Mouse (Mus musculus): ENCODE measurements around the gene Snx4.
A peak's percentile ranks its signal among the peaks of the same experiment; 100 is the strongest.
"Not testable (repeated sequence)": the region's sequence is repeated elsewhere in the genome, so short reads cannot be mapped to it uniquely, and the experiment has no call there.

Snx4 gene

DNA sequence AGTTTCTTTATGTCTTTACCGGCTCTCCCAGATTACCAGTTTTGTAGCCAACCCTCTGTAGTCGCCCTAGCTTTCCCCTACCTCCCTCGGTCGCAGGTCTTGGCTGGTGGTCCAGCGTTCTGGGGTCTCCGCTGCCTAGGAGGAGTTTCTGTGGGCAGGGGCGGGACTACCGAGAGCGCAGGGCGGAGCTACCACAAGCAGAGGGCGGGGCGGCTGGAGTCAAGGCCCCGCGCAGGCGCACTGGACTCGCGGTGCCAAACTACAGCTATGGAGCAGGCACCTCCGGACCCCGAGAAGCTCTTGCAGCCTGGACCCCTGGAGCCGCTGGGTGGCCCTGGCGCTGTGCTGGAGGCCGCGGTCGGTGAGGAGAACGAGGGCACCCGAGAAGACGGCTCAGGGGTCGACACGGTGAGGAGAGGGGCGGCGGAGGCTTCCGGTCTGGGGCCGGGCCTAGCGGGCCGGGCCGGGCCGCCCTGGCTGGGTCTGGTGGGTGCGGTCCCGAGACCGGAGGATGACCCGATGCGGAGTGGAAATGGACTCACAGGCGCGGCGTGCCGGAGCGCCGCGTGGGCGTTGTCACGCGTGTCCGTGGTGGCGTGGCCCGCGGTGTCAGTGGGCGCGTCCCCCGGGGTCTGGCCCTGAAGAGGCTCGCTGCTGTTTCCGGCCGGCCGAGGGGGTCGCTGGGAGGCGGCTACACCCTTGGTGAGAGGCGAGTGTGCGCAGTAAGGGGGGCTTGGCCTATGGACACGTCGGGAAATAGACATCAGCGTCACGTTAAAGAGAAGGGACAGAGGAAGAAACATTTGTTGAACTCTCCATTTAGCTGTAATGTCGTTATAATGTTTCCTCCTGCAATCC lies at the start of gene Snx4:
TSS of gene Snx4 (plus strand) at position 249 of the 858 bp plus-strand sequence.
- peak; percentile 86 for DNase-seq (ENCODE audit: low spot score)

DNA sequence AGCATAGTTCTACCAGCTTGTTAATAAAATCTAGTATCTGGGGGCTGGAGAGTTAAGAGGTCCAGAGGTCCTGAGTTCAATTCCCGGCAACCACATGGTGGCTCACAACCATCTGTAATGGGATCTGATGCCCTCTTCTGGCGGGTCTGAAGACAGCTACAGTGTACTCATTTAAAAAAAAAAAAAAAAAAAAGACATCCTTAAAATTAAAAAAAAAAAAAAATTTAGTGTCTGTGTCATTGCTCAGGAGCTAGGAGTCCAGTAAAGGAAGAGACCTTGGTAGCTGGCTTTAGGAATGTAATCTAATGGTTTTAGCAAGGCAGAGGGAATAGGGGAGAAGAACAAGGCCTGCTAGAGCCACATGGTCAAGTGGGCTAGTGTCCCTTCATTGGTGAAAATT lies 40.4 kb upstream of the Snx4 start:
- no peak for DNase-seq (ENCODE audit: low spot score)

DNA sequence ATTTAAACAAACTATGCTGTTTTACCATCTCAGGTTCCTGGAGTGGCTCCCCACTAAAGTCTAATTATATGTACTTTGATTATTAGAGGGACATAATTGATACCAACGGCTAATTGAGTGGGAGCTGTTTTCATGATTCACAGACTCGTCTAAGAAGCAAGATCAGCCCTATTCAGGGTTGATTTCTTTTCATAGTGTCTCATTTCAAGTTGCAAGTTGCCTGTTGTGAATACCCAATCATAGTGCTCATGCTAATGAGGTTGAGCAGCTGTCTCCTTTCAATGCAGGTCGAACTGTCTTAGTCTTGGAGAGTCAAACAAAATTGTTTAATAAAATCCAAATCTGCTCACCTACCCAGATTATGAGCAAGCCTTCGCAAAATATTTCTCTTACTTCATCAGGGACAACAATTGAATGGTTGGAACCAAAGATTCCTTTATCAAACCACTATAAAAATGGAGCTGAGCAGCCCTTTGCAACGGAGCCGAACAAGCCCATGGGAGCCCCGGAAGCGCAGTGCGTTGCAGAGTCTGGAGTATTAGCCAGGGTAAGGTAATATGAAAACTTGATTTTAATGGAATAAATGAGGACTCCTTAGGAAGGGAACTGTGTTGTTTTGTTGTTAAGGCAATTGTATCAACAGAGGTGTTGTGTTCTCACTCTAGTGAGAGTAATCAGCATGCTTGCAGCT lies 34.8 kb upstream of the Snx4 start:
- no peak for DNase-seq (ENCODE audit: low spot score)

DNA sequence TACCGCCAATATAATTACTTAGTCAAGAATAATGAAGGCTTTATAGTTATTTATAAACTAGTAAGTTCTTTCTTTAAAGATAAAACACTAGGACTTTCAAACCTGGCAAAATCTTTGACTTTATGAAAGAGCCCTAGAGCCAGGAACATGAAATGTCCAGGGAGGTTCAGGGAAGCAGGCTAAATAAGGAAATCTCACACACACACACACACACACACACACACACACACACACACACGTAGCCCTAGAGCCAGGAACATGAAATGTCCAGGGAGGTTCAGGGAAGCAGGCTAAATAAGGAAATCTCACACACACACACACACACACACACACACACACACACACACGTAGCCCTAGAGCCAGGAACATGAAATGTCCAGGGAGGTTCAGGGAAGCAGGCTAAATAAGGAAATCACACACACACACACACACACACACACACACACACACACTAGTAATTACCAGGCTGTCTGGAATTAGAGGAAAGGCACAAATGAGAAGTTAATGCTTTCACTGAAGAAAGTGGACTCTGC lies 33.6 kb upstream of the Snx4 start:
- DNase-seq (ENCODE audit: low spot score), result not testable (repeated sequence)

DNA sequence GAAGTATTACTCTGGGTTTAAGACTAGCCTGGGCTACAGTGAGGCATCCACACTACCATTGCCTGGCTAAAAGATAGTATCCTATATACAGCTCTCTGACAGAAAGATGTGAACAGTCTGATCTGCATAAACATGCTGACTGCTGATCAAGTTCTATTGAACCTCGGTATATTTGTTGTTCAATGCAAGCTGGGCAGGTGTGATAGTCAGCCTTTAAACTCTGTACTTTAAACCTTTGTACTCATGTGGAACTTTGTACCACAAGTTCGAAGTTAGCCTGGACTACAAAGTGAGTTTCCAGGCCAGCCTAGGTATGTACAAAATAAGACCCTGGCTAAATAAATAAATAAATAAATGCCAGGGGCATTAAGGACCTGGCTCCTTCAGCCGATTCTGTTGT lies 28.8 kb upstream of the Snx4 start:
- no peak for DNase-seq (ENCODE audit: low spot score)

DNA sequence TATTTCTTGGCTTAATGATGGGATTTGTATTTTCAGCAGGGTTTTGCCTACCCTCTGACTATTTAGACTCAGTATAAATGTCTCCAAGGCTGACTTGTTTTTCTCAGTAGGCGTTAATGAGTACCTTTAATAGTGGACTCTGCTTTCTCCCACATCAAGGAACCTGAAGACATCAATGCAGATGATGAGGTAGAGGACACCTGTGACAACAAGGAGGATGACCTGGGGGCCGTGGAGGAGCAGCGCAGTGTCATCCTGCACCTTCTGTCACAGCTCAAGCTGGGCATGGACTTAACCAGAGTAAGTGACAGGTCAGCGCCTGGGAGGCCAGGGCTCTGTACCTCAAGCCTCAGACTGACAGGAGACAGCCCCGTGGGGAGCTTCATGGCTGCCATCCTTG lies 26.9 kb upstream of the Snx4 start:
- DNase-seq (ENCODE audit: low spot score), result no peak

DNA sequence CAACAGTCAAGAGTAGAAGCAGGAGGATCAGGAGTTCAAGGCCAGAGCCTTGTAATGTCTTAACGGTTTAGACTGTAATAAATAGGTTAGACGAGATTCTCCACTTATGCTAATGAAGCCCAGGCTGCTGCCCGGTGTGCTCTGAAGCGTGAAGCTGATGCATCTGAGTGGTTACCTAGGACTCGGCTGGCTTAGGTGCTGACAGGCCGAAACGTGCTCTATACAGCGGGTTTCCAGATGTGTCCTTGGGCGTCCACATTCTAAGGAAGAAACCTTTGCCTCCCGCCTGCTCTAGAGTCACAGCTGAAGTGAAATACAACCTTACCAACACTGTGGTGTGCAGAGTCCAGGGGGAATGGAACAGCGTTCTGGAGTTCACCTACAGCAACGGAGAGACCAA lies 17.1 kb upstream of the Snx4 start:
- DNase-seq (ENCODE audit: low spot score), result no peak

DNA sequence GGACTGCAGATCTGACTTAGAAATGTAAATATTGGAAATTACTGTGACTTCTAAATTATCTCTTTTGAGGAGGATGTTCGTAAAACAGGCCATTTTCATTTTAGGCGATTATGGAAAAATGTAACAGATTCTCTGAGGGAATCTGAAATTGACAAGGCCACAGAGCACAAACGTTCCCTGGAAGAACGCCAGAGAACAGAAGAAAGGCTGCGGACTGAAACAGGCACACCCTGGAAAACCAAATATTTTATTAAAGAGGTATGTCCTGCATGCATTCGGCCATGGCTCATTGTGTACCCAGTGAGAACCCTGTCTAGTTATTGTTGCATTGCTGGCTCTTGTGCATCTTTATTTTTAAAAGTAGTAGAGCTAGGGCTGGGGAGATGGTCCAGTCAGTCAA lies 15.1 kb upstream of the Snx4 start:
- DNase-seq (ENCODE audit: low spot score), result no peak

DNA sequence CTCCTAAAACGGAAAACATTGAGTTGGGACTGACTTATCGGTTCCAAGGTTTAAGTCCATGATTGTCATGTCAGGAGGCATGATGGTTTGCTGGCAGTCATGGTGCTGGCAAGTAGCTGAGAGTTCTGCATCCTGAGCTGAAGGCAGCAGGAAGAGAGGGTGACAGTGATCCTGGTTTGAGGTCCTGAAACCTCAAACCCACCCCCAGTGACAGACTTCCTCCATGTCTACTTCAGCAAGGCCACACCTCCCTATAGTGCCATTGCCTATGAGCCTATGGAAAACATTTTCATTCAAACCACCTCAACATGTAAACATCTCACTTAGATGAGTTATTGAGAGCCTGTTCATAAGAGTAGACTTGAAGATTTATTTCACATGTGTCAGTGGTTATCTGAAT lies 11.9 kb upstream of the Snx4 start:
- DNase-seq (ENCODE audit: low spot score), result no peak

DNA sequence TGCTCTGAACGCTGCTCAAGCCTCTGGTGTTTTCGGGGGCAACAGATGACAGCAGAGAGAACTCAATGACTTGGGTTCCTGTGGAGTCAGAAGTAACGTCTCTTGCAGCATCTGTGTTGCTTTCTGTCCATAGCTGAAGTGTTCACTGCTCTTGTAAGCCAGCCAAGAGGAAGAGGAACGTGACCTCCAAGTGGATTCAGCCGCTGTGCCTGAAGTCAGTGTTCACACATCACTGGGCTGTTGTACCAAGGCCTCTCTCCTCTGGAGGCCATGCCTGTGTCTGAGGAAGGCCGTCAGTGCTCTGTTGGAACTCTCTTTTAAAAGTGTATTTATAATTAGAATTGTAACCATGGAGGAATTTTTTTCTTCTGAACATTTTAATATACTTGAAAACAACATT lies 9.2 kb upstream of the Snx4 start:
- no peak for DNase-seq (ENCODE audit: low spot score)

DNA sequence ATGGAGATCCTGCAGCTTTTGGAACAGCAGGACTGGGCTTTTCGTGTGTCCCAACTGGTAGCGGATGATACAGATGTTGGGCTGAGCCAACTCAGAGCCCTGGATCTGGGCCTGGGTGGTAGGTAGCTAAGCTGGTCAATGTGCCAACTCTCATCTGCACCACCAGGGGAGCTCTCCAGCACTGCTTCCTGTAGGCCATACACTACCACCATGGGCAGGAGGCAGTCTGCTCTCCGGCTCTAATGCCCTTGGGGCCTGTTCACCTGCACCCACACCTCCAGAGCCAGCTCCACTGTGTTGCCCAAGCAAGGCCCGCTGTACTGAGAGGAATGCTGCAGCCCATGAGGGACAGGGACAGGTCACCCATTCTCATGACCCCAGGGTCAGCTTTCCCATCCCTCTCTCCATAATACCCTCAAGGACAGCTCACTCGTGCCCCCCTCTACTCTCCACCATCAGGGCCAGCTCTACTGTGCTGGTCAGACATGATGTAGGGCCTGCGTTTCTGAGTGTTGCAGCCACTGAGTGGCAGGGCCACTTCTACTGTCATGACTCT lies 7.0 kb upstream of the Snx4 start:
- no peak for DNase-seq (ENCODE audit: low spot score)

DNA sequence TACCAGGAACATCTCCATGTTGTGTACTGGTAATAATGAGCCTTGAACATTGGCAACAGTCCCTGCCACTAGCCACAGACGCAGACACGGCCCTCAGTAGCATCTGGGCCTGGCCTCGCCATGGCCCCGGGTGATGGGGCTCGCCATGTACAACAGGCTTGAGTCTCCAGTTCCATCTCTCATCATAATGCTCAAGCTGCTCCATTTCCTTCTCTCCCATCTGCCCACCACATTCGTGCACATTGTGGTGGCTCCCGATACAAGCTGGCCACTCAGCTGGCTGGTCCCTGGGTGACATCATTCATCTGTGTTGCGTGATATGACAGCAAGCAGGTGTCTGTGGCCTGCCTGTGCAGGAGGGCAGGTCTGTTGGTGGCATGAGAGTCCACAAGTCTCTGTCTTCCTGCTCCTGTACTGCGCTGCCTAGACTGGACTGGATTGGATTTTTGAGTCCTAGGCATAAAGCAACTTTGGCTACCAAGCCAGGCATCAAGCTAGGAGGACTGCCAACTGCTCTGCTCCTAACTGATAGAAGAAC lies 6.2 kb upstream of the Snx4 start:
- no peak for DNase-seq (ENCODE audit: low spot score)

DNA sequence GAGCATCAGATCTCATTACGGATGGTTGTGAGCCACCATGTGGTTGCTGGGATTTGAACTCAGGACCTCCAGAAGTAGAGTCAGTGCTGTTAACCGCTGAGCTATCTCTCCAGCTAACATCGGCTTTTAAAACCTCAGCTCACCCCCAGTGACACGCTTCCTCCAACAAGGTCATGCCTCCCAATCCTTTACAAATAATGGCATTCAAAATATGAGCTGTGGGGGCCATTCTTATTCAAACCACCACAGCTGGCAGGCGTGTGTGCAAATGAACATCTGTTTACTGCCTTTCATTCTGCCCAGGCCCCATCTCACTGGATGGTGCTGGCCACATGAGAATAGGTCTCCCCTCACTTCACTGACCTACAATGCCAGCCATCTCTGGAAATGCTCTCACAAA lies 4.7 kb upstream of the Snx4 start:
- no peak for DNase-seq (ENCODE audit: low spot score)

DNA sequence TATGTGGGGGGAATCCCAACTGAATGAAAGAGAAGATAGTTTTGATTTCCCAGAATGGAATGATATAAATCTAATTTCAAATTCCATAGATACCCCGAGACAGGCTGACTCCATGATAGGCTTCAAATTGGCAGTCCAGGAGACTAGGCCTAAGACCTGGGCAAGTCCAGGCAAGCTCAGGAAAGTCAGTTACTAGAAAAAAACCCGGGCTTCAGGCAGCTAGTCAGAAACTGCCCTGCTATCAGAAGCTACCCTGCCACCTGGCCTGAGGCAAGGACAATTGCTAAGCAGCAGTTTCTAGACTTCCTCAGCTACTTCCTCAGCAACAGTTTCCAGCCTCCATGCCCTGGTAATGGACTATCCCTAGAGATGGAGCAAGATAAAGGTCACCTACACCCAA lies 4.2 kb upstream of the Snx4 start:
- no peak for DNase-seq (ENCODE audit: low spot score)

DNA sequence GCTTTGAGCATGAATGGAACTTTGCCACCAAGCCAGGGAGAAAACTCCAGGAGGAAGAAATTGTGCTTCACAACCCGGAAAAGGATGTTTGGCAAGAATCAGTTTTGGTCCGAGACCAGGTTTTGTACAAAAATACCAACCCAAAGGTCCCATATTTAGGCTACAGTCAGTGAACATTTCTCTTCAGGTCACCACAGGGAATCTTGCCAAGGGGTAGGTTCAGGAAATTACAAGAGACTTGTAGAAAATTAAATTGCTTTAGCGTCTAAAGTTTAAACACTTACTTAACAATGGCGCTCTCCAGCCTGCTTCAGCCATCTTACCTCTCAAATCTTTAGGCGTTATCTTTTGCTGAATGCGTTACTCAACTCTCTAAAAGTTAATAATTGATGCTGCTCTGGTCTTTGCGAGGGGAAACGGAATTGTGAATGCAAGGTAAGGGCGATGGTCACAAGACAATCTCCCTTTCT lies 556 bp upstream of the Snx4 start:
- DNase-seq (ENCODE audit: low spot score), result no peak

DNA sequence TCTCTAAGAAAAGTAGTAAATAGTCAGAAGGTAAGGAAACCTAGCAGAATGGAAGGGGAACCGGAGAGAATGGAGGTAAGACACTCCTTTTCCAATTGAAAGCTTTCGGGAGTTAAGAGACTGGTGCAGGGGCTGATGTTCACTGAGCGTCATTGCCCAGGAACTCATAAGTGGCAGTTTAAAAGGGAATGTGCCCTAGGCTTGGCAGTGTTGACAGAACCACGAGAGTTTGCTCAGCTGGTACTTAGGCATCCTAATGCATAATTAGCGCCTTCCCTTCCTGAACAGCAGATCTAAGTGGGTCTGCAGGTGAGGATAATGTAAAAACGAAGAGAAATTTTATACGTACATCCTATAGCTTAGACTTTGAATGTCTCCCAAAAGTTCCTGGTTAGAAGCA lies 4.4 kb downstream of the Snx4 start:
- DNase-seq (ENCODE audit: low spot score), result no peak

DNA sequence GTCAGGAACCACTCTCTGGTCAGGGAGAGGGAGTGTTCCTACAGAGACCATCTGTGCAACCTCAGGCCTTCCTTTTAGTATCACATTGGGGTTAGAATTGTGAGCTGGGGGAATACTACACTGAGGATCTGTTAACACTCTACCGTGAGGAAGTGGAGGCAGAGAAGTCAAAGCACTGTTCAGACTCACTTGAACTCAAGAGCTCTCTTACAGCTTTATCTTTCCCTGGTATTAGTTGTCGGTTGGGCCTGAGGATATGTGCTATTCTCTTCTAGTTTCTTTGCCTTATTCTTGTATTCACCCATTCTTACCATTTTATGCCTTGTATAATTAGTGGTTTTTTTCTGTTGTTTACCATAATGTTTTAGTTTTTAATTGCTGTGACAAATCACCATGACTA lies 7.3 kb downstream of the Snx4 start:
- no peak for DNase-seq (ENCODE audit: low spot score)

DNA sequence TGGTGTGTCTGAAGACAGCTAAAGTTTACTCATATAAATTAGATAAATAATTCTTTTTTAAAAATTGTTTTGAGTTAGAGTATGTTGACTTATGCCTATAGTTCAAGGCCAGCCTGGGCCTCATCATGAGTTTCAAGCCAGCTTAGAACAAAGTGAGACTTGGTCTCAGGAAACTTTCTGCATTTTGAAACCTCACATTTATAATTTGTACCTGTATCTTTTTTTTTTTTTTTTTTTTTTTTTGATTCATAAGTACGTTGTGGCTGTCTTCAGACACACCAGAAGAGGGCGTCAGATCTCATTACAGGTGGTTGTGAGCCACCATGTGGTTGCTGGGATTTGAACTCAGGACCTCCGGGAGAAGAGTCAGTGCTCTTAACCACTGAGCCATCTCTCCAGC lies 8.6 kb downstream of the Snx4 start:
- DNase-seq (ENCODE audit: low spot score), result no peak

DNA sequence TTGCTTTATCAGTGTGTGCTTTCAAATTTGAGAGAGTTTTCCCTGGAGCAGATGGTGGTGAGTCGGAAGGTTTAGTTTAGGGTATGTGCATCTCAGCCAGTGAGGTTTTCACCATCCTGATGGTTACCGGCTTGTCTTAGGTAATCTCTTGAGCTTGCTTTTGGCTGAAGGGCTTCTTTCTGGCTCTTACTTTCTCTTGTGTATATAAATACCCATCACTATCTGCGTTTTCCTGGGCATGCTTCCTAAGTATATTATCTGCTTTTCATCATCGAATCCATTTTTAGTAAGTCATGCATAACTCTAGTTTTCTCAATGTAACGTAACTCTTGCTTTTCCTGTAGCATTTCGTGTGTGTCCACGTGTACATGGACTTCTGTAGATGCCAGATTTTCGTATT lies 9.6 kb downstream of the Snx4 start:
- no peak for DNase-seq (ENCODE audit: low spot score)

DNA sequence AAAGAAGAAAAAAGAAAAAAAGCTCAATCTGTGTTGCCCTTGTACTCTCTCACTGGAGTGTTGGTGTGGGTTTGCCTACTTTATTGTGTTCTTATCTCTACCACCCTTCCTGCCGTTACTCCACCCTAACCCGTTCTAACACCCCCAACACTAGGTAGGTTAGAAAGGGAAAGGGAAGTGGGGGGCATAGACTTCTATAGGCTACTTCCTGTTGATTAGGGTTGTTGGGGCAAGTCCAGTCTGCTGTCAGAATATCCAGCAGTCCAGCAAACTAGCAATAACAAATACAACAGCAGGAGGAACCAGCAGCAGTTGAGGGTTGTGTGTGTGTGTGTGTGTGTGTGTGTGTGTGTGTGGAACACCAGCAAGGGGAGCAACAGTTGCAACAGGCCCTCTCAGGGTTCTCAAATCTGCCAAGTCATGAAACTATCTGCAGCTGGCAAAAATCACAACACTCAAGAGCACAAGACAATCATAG lies 10.4 kb downstream of the Snx4 start:
- DNase-seq (ENCODE audit: low spot score), result no peak

DNA sequence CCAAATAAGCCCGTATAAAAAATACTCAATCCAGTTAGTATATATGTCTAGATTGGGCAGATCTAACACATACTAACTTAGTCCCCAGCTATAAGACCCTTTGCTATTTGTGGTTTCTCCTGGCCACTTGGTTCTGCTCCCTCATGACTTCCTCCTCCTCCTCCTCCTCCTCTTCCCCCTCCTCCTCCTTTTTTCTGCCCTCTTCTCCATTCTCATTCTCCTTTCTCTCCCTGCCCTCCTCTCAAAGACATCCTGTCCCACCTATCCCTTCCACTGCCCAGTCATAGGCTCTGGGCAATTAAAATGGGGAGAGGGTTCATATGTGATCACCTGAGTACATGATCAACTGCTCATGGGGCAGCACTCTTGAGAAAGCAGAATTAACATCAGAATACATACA lies 10.9 kb downstream of the Snx4 start:
- DNase-seq (ENCODE audit: low spot score), result no peak

DNA sequence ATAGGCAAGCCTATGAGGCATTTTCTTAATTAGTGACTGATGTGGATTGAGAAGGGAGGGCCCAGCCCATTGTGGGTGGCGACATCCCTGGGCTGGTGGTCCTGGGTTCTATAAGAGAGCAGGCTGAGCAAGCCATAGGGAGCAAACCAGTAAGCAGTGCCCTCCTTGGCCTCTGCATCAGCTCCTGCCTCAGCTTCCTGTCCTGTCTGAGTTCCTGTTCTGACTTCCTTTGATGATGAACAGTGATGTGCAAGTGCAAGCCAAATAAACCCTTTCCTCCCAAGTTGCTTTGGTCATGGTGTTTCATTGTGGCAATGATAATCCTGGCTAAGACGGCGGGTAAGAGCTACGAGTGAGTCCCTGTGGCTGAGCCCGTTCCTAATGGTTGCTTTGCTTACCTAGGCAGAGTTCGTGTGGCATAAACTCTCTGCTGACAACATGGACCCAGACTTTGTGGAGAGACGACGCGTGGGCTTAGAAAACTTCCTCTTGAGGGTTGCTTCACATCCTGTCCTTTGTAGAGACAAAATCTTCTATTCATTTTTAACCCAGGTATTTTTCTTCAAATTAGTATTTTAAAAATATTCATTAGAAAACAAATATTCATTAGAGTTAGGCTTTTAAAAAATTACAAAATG lies 16.5 kb downstream of the Snx4 start:
- no peak for DNase-seq (ENCODE audit: low spot score)
